Mouse (Mus musculus) heart, embryonic 14.5 days (tissue): Measurements from ENCODE around the gene M6pr. TPM values are rescaled to one million over a fixed set of nuclear protein-coding genes. Genes with fewer than 3 reads are reported as not detected.

ENCODE experiments used
- ATAC-seq: fragments of 200-750 bp; cut with Nextera tagmentation; 2 replicates; pipeline ENCODE4 v1.8.0; 2017; ENCODE audit warnings: low read depth, moderate TSS enrichment; ENCODE audit not compliant: insufficient number of reproducible peaks, insufficient read depth, low FRiP score
- H3K27ac ChIP-seq, 2 experiments: fragments of 200-500 bp in 1 of 2; fragments of 300-500 bp in 1 of 2; sonication (generic) in 1 of 2; replicated peaks in 1 of 2; 2 replicates each; pipeline ENCODE4 v1.5.1; 2012 to 2014; ENCODE audit warnings: low read depth in 2 of 2, low read length in 2 of 2, control low read depth in 1 of 2, mild to moderate bottlenecking in 1 of 2, mixed read lengths in 1 of 2; ENCODE audit not compliant: control insufficient read depth in 1 of 2, insufficient read depth in 1 of 2
- H3K27me3 ChIP-seq: fragments of 300-500 bp; sonication (generic); 2 replicates; pipeline ENCODE4 v1.6.1; 2014; ENCODE audit warnings: mild to moderate bottlenecking, low read length, control low read depth; ENCODE audit not compliant: control insufficient read depth, insufficient read depth
- H3K36me3 ChIP-seq: fragments of 300-500 bp; sonication (generic); 2 replicates; pipeline ENCODE4 v1.6.1; 2014; ENCODE audit warnings: mild to moderate bottlenecking, control low read depth, low read length, mixed read lengths; ENCODE audit not compliant: control insufficient read depth, insufficient read depth
- H3K4me1 ChIP-seq, 2 experiments: fragments of 200-500 bp in 1 of 2; fragments of 300-500 bp in 1 of 2; sonication (generic) in 1 of 2; 2 replicates each; pipeline ENCODE4 v1.6.1; 2012 to 2014; ENCODE audit warnings: low read length in 2 of 2, control low read depth in 1 of 2, mixed read lengths in 1 of 2; ENCODE audit not compliant: control insufficient read depth in 2 of 2, insufficient read depth in 2 of 2
- H3K4me2 ChIP-seq: fragments of 300-500 bp; sonication (generic); 2 replicates; pipeline ENCODE4 v1.6.1; 2014; ENCODE audit warnings: mild to moderate bottlenecking, low read length
- H3K4me3 ChIP-seq, 2 experiments: fragments of 200-500 bp in 1 of 2; fragments of 300-500 bp in 1 of 2; sonication (generic) in 1 of 2; 2 replicates each; pipeline ENCODE4 v1.5.1; 2012 to 2014; ENCODE audit warnings: low read length in 2 of 2, mild to moderate bottlenecking in 2 of 2, control low read depth in 1 of 2, low read depth in 1 of 2, moderate library complexity in 1 of 2; ENCODE audit not compliant: control insufficient read depth in 1 of 2, insufficient read depth in 1 of 2
- H3K9ac ChIP-seq: fragments of 300-500 bp; sonication (generic); 2 replicates; pipeline ENCODE4 v1.6.1; 2014; ENCODE audit warnings: mild to moderate bottlenecking, low read length
- H3K9me3 ChIP-seq: fragments of 300-500 bp; sonication (generic); 2 replicates; pipeline ENCODE4 v1.6.1; 2016; ENCODE audit warnings: low read length, control low read depth; ENCODE audit not compliant: control insufficient read depth
- WGBS: fragments of 180-500 bp; shearing (Covaris S2); extraction: QIAGEN DNeasy Blood & Tissue Kit; methylation state at CpG from one replicate; pipeline ENCODE4 v1.1.7; 2014; 5-methylcytosine and 5-hydroxymethylcytosine counted together
- polyA plus RNA-seq: library from polyadenylated mRNA; unstranded; fragments of >200 nt; fragmentation: Nextera tagmentation; extraction: Ambion mirVana; gene quantifications from 2 replicates; pipeline ENCODE4 v1.2.1, GENCODE M21; 2014

M6pr gene
- 76.2 and 77.2 TPM in 2 replicates for polyA plus RNA-seq

GRCm38 (mm10) chr6:122308505-122309393 is at the start of gene M6pr:
Gene M6pr, plus strand, starts transcription at chr6:122308720.
- peak; percentile 99 for ATAC-seq
- Histone ChIP-seq H3K27me3 (no peaks in the 10 kb centered on the region), H3K9me3 (no peaks in the 10 kb centered on the region), H3K4me1 (peaks cover 1 to 16% of the 10 kb centered on the region in 2 experiments; a peak in 3 of 4 replicates), H3K9ac (peak within 1 kb of the TSS; percentile 94), H3K27ac (peak within 1 kb of the TSS; percentile 78 to 80), H3K4me2 (peak within 1 kb of the TSS; percentile 88), H3K36me3 (peaks cover 16% of the 10 kb centered on the region), H3K4me3 (peak within 1 kb of the TSS; percentile 68 to 93)
- whole genome bisulfite sequencing = under 1% methylated on average over 49 of the region's 49 CpGs

- Histone ChIP-seq H3K36me3 (no peaks in the 10 kb centered on the region), H3K4me3 (no peak overlapping the region), H3K27ac (no peak overlapping the region), H3K9ac (no peak overlapping the region), H3K4me1 (no peaks in the 10 kb centered on the region), H3K27me3 (0 out of 2 replicates have a peak, but pooled peaks cover 7% of the 10 kb centered on the region), H3K9me3 (no peaks in the 10 kb centered on the region), H3K4me2 (no peak overlapping the region)
- ATAC-seq = no peak
- WGBS = 89% methylated on average over 8 of the region's 8 CpGs
Measured at GRCm38 (mm10) chr6:122262543-122262942, 46.0 kb upstream of the M6pr start.

- no peak overlapping the region for H3K4me2 ChIP-seq
- H3K9me3 ChIP-seq = no peaks in the 10 kb centered on the region
- WGBS = 26% methylated on average over 3 of the region's 3 CpGs
- no peak overlapping the region for H3K9ac ChIP-seq
- 0 out of 4 replicates have a peak, but pooled peaks cover 0 to 3% of the 10 kb centered on the region in 2 experiments for H3K4me1 ChIP-seq
- no peaks in the 10 kb centered on the region for H3K36me3 ChIP-seq
- H3K27ac ChIP-seq = no peak overlapping the region
- ATAC-seq = no peak
- H3K27me3 ChIP-seq = no peaks in the 10 kb centered on the region
- H3K4me3 ChIP-seq = no peak overlapping the region
Measured at GRCm38 (mm10) chr6:122268561-122268960, 40.0 kb upstream of the M6pr start.

GRCm38 (mm10) chr6:122269170-122269569 is 39.4 kb upstream of the M6pr start:
- Histone ChIP-seq H3K4me2 (no peak overlapping the region), H3K4me1 (0 out of 4 replicates have a peak, but pooled peaks cover 0 to 3% of the 10 kb centered on the region in 2 experiments), H3K27me3 (no peaks in the 10 kb centered on the region), H3K9me3 (no peaks in the 10 kb centered on the region), H3K9ac (no peak overlapping the region), H3K36me3 (no peaks in the 10 kb centered on the region), H3K4me3 (no peak overlapping the region), H3K27ac (no peak overlapping the region)
- 81% methylated on average over 4 of the region's 4 CpGs for WGBS
- no peak for ATAC-seq

- Histone ChIP-seq H3K4me3 (no peak overlapping the region), H3K4me1 (0 out of 4 replicates have a peak, but pooled peaks cover 0 to 6% of the 10 kb centered on the region in 2 experiments), H3K4me2 (no peak overlapping the region), H3K9me3 (no peaks in the 10 kb centered on the region), H3K27me3 (no peaks in the 10 kb centered on the region), H3K9ac (no peak overlapping the region), H3K27ac (no peak overlapping the region), H3K36me3 (no peaks in the 10 kb centered on the region)
- no peak for ATAC-seq
- 75% methylated on average over 11 of the region's 11 CpGs for WGBS
Measured at GRCm38 (mm10) chr6:122270152-122270551, 38.4 kb upstream of the M6pr start.

GRCm38 (mm10) chr6:122274546-122274945 is 34.0 kb upstream of the M6pr start:
- no peaks in the 10 kb centered on the region for H3K36me3 ChIP-seq
- H3K4me2 ChIP-seq = no peak overlapping the region
- H3K4me3 ChIP-seq = no peak overlapping the region
- H3K27me3 ChIP-seq = no peaks in the 10 kb centered on the region
- H3K9me3 ChIP-seq = no peaks in the 10 kb centered on the region
- H3K4me1 ChIP-seq = 0 out of 4 replicates have a peak, but pooled peaks cover 0 to 3% of the 10 kb centered on the region in 2 experiments
- WGBS = 4% methylated on average over 5 of the region's 5 CpGs
- no peak overlapping the region for H3K27ac ChIP-seq
- no peak overlapping the region for H3K9ac ChIP-seq
- no peak for ATAC-seq

GRCm38 (mm10) chr6:122276565-122276964 is 32.0 kb upstream of the M6pr start:
- H3K4me3 ChIP-seq = no peak overlapping the region
- WGBS = 78% methylated on average over 7 of the region's 7 CpGs
- no peak for ATAC-seq
- H3K36me3 ChIP-seq = no peaks in the 10 kb centered on the region
- H3K9ac ChIP-seq = no peak overlapping the region
- no peaks in the 10 kb centered on the region for H3K27me3 ChIP-seq
- no peak overlapping the region for H3K4me2 ChIP-seq
- H3K27ac ChIP-seq = no peak overlapping the region
- no peaks in the 10 kb centered on the region for H3K9me3 ChIP-seq
- 0 out of 4 replicates have a peak, but pooled peaks cover 0 to 3% of the 10 kb centered on the region in 2 experiments for H3K4me1 ChIP-seq
